Mouse (Mus musculus) small intestine, adult 2 months (tissue): Measurements from ENCODE around the gene Dhrs11. TPM values are rescaled to one million over a fixed set of nuclear protein-coding genes. Genes with fewer than 3 reads are reported as not detected.

ENCODE experiments used
- H3K27ac ChIP-seq: fragments of 200-500 bp; 2 replicates; pipeline ENCODE4 v1.5.1; 2012; ENCODE audit warnings: low read depth, low read length, control low read depth, inconsistent platforms; ENCODE audit not compliant: insufficient read depth
- H3K27me3 ChIP-seq: fragments of 200-500 bp; 2 replicates; pipeline ENCODE4 v1.6.1; 2012; ENCODE audit warnings: mild to moderate bottlenecking, moderate library complexity, low read length, inconsistent platforms; ENCODE audit not compliant: control insufficient read depth, insufficient read depth
- H3K36me3 ChIP-seq: fragments of 200-500 bp; 2 replicates; pipeline ENCODE4 v1.6.1; 2012; ENCODE audit warnings: mild to moderate bottlenecking, low read length, control low read depth, inconsistent platforms; ENCODE audit not compliant: control insufficient read depth, insufficient read depth
- H3K4me1 ChIP-seq: fragments of 200-500 bp; 2 replicates; pipeline ENCODE4 v1.6.1; 2012; ENCODE audit warnings: low read length, inconsistent platforms, mixed read lengths; ENCODE audit not compliant: control insufficient read depth, insufficient read depth, insufficient read length
- H3K4me3 ChIP-seq: fragments of 200-500 bp; 2 replicates; pipeline ENCODE4 v1.5.1; 2012; ENCODE audit warnings: low read depth, mild to moderate bottlenecking, control low read depth, inconsistent platforms, low read length, moderate library complexity
- CTCF ChIP-seq: fragments of 200-500 bp; IDR thresholded peaks from 2 replicates; pipeline ENCODE4 v1.5.1; 2012; ENCODE audit warnings: low read depth, mild to moderate bottlenecking, control low read depth, inconsistent platforms, low read length, moderate library complexity, mixed read lengths; ENCODE audit not compliant: insufficient replicate concordance, insufficient read length; ENCODE audit errors: extremely low read depth
- POLR2A ChIP-seq: fragments of 200-500 bp; IDR thresholded peaks from 2 replicates; pipeline ENCODE4 v1.6.1; 2012; ENCODE audit warnings: low read depth, mild to moderate bottlenecking, control low read depth, inconsistent platforms, low read length, moderate library complexity
- WGBS: fragments of 180-500 bp; shearing (Covaris S2); methylation state at CpG from one replicate; pipeline ENCODE4 v1.1.7; 2018; 5-methylcytosine and 5-hydroxymethylcytosine counted together
- polyA plus RNA-seq: library from polyadenylated mRNA; depleted of rRNA; stranded (reverse); fragments of >200 nt; gene quantifications from 2 replicates; pipeline ENCODE4 v1.2.3, GENCODE M21; 2012

The Dhrs11 gene
- polyA plus RNA-seq, 1 experiment: 763 TPM

DNA sequence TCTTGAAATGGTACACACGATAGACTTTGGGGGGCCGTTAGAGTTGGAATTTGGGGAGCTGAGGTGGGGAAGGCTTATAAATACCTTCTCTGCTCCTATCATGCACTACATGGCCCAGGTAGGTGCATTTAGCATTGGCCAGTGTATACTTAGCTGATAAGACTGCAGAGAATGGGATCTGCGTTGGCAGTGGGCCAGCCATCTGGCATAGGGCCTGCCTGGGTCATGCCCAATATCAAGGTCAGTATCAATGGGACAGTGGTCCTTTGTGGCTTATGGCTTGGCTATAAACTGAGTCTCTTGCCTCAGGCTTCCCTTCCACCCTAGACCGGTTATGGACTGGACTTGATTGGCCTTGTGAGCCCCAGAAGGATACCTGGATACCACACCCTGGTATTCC lies 24.4 kb downstream of the Dhrs11 start:
- H3K4me1 ChIP-seq: no peaks in the 10 kb centered on the region
- WGBS: 55% methylated on average over 4 of the region's 4 CpGs
- no peak overlapping the region for H3K27ac ChIP-seq
- H3K36me3 ChIP-seq: no peaks in the 10 kb centered on the region
- no peaks in the 10 kb centered on the region for H3K27me3 ChIP-seq
- no peak for TF ChIP-seq POLR2A
- no peak overlapping the region for H3K4me3 ChIP-seq

DNA sequence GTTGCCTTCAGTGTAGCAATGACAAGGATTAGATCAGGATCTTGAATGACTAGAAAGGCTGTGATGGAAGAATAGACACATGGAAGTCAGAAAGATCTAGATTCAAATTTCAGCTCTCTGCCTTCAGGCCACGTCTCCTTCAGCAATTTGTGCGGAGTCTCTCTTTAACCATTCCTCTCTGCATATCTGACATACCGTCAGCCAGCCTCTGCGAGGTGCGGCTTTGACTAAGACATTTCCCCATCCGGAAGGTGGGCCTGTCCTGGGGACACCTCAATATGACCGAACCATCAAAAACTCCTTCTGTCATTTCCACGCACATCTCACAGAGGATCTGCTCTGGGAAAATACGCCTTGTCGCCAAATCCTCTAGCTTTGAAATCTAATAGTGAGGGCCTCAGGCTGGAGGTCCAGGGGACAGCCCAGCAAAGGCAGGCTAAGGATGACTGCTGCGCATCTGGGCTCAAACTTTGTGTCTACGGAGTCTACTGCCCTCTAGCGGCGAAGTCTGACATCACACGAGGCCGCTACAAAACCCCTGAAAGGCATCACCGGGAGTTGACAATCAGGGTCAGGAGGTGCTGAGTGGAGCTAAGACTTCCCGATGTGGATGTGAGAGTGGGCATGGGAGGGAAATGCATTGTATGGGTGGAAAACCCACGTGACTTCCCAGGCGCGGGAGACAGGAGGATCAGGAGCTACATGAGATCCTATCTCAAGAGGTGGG lies 31.0 kb downstream of the Dhrs11 start:
- TF ChIP-seq POLR2A: no peak
- peak; percentile 91; the same call in 1 of the 2 replicates for TF ChIP-seq CTCF
- Histone ChIP-seq H3K27me3 (no peaks in the 10 kb centered on the region), H3K4me3 (no peak overlapping the region), H3K36me3 (no peaks in the 10 kb centered on the region), H3K4me1 (no peaks in the 10 kb centered on the region), H3K27ac (no peak overlapping the region)
- WGBS: 23% methylated on average over 21 of the region's 21 CpGs

DNA sequence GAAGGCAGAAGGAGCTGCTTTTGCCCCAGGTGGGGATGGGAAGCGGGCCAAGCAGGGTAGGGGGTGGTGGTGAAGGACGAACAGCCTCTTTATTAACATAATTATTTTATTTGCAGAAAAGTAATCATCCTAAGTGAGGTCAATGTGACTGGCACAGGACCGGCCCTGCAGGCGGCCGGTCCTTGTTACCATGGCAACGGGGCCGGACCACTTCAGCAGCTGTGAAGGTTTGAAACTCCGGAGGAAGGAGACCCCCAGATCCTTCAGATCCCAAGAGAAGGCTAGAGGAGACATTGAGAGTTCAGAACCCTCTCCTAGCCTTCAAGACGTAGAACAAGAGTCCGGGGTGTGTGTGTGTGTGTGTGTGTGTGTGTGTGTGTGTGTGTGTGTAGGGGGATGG lies 31.8 kb downstream of the Dhrs11 start:
- Histone ChIP-seq H3K27ac (no peak overlapping the region), H3K27me3 (no peaks in the 10 kb centered on the region), H3K36me3 (no peaks in the 10 kb centered on the region), H3K4me3 (no peak overlapping the region), H3K4me1 (no peaks in the 10 kb centered on the region)
- TF ChIP-seq POLR2A: no peak
- 42% methylated on average over 10 of the region's 10 CpGs for WGBS

DNA sequence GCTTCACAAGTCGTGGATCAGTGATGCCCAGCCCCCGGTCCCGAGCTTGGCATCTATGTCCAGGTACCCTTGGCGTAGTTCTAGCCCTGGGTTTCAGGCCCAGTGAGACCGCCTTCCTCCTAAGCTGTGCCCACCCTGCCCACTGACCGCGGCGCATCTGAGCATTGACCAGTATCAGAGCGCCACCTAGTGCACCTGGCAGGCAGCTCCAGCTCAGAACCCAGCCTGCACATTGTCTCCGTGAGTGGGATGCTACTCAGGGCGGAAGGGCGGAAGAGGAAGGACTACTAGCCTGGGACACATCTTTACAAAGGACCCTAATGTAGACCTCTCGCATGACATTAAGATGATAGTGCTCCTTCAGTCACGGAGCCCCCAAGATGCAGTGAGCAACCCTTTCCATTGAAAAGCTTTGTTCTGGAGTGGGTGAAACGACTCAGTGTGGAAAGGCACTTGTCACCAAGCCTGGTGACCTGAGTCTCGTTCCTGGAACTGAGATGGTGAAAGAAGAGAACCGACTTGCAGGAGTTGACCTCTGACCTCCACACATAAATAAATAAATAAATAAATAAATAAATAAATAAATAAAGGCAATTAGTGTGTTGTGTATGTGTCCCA lies 34.2 kb downstream of the Dhrs11 start:
- H3K27me3 ChIP-seq: no peaks in the 10 kb centered on the region
- no peak overlapping the region for H3K27ac ChIP-seq
- no peaks in the 10 kb centered on the region for H3K36me3 ChIP-seq
- TF ChIP-seq POLR2A (no peak), CTCF (peak; percentile 70; the same call in 1 of the 2 replicates)
- WGBS: 8% methylated on average over 17 of the region's 17 CpGs
- H3K4me1 ChIP-seq: no peaks in the 10 kb centered on the region
- no peak overlapping the region for H3K4me3 ChIP-seq

DNA sequence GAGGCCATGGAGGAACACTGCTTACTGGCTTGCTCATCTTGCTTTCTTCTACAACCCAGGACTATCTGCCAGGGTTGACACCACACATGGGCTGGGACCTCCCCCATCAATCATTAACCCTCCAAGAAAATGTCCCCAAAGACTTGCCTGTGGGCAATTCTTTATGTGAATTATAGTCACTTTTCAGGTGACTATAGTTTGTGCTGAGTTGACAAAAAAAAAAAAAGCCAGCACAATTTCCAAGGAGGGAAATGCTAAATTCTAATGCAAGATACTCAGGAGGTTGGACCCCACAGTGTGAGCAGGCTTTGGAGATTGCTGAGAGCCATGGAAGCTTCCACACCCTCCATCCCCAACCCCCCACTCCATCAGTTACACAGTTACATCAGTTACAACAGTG lies 35.2 kb downstream of the Dhrs11 start:
- no peaks in the 10 kb centered on the region for H3K4me1 ChIP-seq
- TF ChIP-seq POLR2A (no peak), CTCF (no peak)
- no peaks in the 10 kb centered on the region for H3K36me3 ChIP-seq
- H3K27ac ChIP-seq: no peak overlapping the region
- no peaks in the 10 kb centered on the region for H3K27me3 ChIP-seq
- no peak overlapping the region for H3K4me3 ChIP-seq

DNA sequence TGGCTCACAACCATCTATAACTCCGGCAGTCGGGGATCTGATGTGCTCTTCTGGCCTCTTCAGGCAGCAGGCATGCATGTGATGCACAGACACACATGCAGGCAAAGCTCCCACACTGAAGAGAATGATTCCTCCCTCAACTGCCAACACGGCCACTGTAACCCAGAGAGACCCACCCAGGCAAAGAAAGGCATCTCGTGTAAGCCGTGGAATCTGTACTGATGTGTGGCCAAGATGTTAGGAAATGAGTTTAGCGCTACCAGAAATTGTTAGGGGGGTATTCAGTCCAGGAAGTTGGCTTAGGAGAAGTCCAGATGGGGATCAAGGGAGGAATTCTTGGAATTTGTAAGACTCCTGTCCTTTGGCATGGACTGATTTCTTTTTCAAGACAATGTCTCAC lies 38.4 kb downstream of the Dhrs11 start:
- no peak for TF ChIP-seq CTCF
- no peak for TF ChIP-seq POLR2A
- Histone ChIP-seq H3K4me1 (no peaks in the 10 kb centered on the region), H3K27me3 (no peaks in the 10 kb centered on the region), H3K4me3 (no peak overlapping the region), H3K27ac (no peak overlapping the region), H3K36me3 (no peaks in the 10 kb centered on the region)
- 63% methylated on average over 6 of the region's 6 CpGs for WGBS

DNA sequence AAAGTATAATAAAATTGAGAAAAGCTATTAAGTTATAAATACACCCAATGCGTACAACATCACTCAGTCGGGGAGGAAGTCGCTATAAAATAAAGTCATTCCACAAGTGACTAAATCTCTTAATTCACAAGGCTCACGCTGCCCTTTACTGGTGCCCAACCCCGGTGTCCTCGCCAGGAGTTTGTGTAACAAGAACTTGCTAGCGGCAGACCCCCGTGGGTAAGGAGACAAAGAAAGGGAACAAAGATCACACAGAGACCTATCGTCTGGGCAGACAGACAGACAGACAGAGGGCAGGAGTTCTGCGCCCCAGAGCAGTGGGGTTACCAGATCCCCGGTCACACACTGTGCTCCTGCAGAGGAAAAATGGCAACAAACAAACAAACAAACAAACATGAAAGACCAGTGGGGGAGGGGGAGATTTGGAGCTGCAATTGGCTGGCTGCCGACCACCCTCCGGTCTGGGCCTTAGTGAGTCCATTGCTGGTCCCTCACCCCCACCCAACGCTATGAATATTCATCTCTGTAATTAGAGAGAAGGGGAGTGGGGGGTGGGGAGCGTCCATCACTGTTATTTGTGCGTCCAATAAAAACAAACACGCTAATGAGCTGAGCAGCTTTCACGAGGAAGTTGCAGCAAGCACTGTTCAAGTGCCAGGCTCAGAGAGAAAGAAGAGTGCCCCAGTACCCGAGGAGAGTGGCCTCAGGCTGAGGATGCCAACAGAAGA lies 48.5 kb downstream of the Dhrs11 start:
- 5% methylated on average over 19 of the region's 19 CpGs for WGBS
- H3K4me1 ChIP-seq: no peaks in the 10 kb centered on the region
- H3K4me3 ChIP-seq: no peak overlapping the region
- TF ChIP-seq CTCF (no peak), POLR2A (no peak)
- H3K27ac ChIP-seq: no peak overlapping the region
- no peaks in the 10 kb centered on the region for H3K36me3 ChIP-seq
- peaks cover 16% of the 10 kb centered on the region for H3K27me3 ChIP-seq
